Mouse (Mus musculus): ENCODE results near the gene Map4k1.

DNA sequence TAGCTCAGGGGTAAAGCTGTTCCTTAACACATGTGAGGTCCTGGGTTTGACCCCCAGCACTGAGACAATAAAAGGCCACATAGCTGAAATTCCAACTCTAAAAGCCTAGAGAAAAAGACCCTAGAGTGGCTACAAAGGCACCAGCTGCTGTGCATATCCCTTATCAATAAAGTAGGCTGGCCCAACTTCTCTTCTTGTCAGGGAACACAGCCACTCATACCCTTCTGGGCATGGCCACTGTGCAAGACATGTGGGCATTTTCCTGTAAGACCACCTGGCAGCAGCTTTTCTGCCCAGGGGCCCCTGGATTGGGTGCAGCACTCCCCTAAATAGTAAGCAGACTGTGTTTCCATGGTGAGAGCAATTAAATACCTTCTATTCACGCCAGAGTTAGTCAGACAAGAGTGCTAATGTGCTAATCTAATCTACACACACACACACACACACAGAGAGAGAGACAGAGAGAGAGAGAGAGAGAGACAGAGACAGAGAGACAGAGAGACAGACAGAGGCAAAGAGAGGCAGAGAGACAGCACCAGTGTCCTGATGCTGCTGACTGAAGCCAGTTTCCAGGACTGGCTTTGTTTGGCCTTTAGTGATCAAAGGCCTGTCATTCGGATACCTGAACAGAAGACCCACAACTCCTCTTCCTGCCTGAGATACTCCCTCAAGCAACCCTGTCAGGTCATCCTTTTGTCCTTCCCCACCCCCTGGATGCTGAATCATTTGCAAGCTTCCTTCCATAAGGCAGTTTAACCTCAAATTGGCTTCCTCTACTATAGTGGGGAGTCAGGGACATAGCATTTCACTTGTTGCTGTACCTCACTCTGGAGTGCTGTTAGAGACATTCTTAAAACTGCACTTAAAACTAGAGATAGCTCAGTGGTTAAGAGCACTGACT is 28.1 kb upstream of the Map4k1 start:
- TF ChIP-seq CTCF (IDR thresholded peaks at IDR 0.05; ENCODE audit: low read depth, low read length), result no peak
- TF ChIP-seq GATA1 (IDR thresholded peaks at IDR 0.05; ENCODE audit: borderline replicate concordance, low read length), result no peak
- TF ChIP-seq TAL1 (conservative IDR thresholded peaks at IDR 0.05; ENCODE audit: low read depth, low read length), result peak; percentile 41; the same call in 1 of the 2 replicates

Measured in G1E (cell line).